Mouse (Mus musculus) embryonic facial prominence, embryonic 15.5 days (tissue): ENCODE measurements around the gene Gm17364. TPM values are rescaled to one million over a fixed set of nuclear protein-coding genes. Genes with fewer than 3 reads are reported as not detected.
A peak's percentile ranks its signal among the peaks of the same experiment; 100 is the strongest.

ENCODE experiments used
- ATAC-seq: fragments of 200-750 bp; cut with Nextera tagmentation; 2 replicates; pipeline ENCODE4 v1.8.0; 2017; ENCODE audit warnings: low read depth, moderate TSS enrichment; ENCODE audit not compliant: insufficient number of reproducible peaks, low FRiP score, low TSS enrichment
- H3K27ac ChIP-seq: fragments of 300-500 bp; sonication (generic); replicated peaks from 2 replicates; pipeline ENCODE4 v1.5.1; 2015; ENCODE audit warnings: mild to moderate bottlenecking, inconsistent platforms
- H3K27me3 ChIP-seq: fragments of 300-500 bp; sonication (generic); 2 replicates; pipeline ENCODE4 v1.6.1; 2015; ENCODE audit warnings: inconsistent platforms
- H3K36me3 ChIP-seq: fragments of 300-500 bp; sonication (generic); 2 replicates; pipeline ENCODE4 v1.6.1; 2015; ENCODE audit warnings: mild to moderate bottlenecking, inconsistent platforms
- H3K4me1 ChIP-seq: fragments of 300-500 bp; sonication (generic); 2 replicates; pipeline ENCODE4 v1.6.1; 2015; ENCODE audit warnings: inconsistent platforms
- H3K4me2 ChIP-seq: fragments of 300-500 bp; sonication (generic); replicated peaks from 2 replicates; pipeline ENCODE4 v1.6.1; 2015; ENCODE audit warnings: mild to moderate bottlenecking, inconsistent platforms
- H3K4me3 ChIP-seq: fragments of 300-500 bp; sonication (generic); replicated peaks from 2 replicates; pipeline ENCODE4 v1.5.1; 2015; ENCODE audit warnings: mild to moderate bottlenecking, inconsistent platforms
- H3K9ac ChIP-seq: fragments of 300-500 bp; sonication (generic); 2 replicates; pipeline ENCODE4 v1.6.1; 2015; ENCODE audit warnings: inconsistent platforms
- H3K9me3 ChIP-seq: fragments of 300-500 bp; sonication (generic); replicated peaks from 2 replicates; pipeline ENCODE4 v1.6.1; 2016; ENCODE audit warnings: inconsistent platforms
- WGBS: fragments of 180-500 bp; shearing (Covaris S2); methylation state at CpG from one replicate; pipeline ENCODE4 v1.1.7; 2015; 5-methylcytosine and 5-hydroxymethylcytosine counted together
- polyA plus RNA-seq: library from polyadenylated mRNA; unstranded; fragments of >200 nt; fragmentation: Nextera tagmentation; extraction: Ambion mirVana; gene quantifications from 2 replicates; pipeline ENCODE4 v1.2.1, GENCODE M21; 2015

Gm17364 gene
- polyA plus RNA-seq, result not detected in 2 replicates

DNA sequence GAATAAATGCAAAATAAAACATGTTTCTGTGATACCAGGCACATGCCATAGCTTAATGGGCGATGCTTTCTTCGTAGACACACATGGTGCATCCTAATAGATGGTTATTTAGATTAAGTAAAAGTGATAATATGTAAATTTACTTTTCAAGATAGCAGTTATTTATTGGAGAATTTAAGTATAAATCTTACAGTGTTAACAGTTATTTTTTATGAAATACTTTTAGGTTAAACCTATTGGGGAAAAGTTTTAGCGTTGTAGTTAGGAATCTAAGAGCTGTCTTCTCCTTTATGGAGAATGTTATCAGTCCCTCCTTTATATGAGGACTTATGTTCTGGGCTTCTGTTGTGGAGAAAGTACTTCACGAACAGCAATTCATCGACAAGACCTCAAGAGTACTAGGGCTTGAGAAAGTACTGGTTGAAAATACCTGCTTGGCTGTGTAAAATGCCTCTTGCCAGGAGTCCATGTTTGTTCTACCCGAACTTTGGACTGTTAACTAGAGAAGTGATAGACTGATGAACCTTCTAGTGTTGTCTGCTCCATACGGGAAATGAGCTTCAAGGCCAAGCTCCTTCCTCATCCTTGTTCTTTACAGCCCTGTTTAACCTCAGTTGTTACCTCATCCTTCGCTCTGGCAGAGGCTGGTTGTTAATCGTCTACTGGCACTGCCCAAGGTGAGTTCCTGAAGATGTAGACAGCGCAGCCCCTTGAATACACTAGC, at the start of gene Gm17364:
Gene Gm17364, minus strand, starts transcription at position 51 of the 724 bp plus-strand sequence.
- Histone ChIP-seq H3K9me3 (no peaks in the 10 kb centered on the region), H3K9ac (no peak within 1 kb of the TSS), H3K4me3 (no peak within 1 kb of the TSS), H3K4me2 (no peak within 1 kb of the TSS), H3K4me1 (no peaks in the 10 kb centered on the region), H3K27me3 (no peaks in the 10 kb centered on the region), H3K36me3 (no peaks in the 10 kb centered on the region), H3K27ac (no peak within 1 kb of the TSS)
- WGBS, result 94% methylated on average over 10 of the region's 10 CpGs
- ATAC-seq, result no peak

DNA sequence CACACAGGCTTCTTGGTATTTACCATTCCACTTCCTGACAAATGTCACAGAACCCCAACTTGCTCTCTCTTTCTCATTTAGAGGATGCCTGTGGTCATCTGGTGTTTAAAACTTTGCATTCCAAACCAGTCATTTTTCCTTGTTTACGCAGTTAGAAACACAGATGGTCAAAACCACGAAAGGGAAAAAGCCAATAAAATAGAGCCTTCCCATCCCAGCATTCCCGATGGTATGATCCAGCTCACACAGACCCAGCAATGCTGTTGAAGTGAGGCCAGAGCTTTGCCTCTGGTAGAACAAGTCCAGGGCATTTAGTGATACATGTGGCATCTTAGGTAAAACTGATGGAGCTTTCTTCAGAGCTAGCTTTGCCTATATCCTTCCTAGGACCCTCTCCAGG, 47.7 kb upstream of the Gm17364 start:
- Histone ChIP-seq H3K9ac (no peak overlapping the region), H3K4me2 (no peak overlapping the region), H3K4me1 (no peaks in the 10 kb centered on the region), H3K4me3 (no peak overlapping the region), H3K27me3 (no peaks in the 10 kb centered on the region), H3K36me3 (peaks cover 15% of the 10 kb centered on the region), H3K27ac (peak overlapping the region; percentile 48; the same call in 1 of the 2 replicates), H3K9me3 (no peaks in the 10 kb centered on the region)
- no peak for ATAC-seq
- 51% methylated on average over 3 of the region's 3 CpGs for WGBS

GRCm38 (mm10) chr13:41320749-41321148, 47.0 kb upstream of the Gm17364 start:
- WGBS, result 71% methylated on average over 5 of the region's 5 CpGs
- H3K9me3 ChIP-seq, result no peaks in the 10 kb centered on the region
- no peak overlapping the region for H3K9ac ChIP-seq
- H3K4me1 ChIP-seq, result no peaks in the 10 kb centered on the region
- H3K27ac ChIP-seq, result no peak overlapping the region; the same call in 1 of the 2 replicates
- H3K4me2 ChIP-seq, result no peak overlapping the region
- H3K27me3 ChIP-seq, result no peaks in the 10 kb centered on the region
- no peak for ATAC-seq
- peaks cover 22% of the 10 kb centered on the region for H3K36me3 ChIP-seq
- H3K4me3 ChIP-seq, result no peak overlapping the region

DNA sequence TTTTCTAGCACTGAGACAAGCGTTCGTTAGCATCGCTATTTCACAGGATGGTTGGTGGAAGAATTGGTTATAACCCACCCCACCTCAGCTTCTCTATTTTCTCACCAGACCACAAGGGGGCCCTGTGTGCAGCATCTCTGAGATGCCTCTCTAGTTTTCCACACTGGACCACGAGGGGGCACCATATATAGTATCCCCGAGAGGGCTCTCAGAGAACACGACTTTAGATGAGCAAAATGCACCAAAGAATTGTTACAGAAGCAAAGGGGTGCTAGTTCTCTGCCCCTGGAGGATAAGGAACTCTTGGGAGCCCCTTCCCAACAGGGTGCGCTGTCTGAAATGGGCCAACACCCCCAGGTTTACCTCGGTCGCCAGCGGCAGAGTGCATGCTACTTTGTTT, 28.9 kb upstream of the Gm17364 start:
- Histone ChIP-seq H3K4me1 (peaks cover 4% of the 10 kb centered on the region; the same call in 1 of the 2 replicates), H3K4me2 (no peak overlapping the region), H3K4me3 (no peak overlapping the region), H3K9me3 (no peaks in the 10 kb centered on the region), H3K27ac (no peak overlapping the region), H3K36me3 (no peaks in the 10 kb centered on the region), H3K27me3 (no peaks in the 10 kb centered on the region), H3K9ac (no peak overlapping the region)
- 54% methylated on average over 10 of the region's 10 CpGs for WGBS
- ATAC-seq, result no peak

GRCm38 (mm10) chr13:41300037-41300436, 26.3 kb upstream of the Gm17364 start:
- no peak for ATAC-seq
- H3K36me3 ChIP-seq, result no peaks in the 10 kb centered on the region
- H3K27me3 ChIP-seq, result no peaks in the 10 kb centered on the region
- 46% methylated on average over 4 of the region's 4 CpGs for WGBS
- H3K9me3 ChIP-seq, result no peaks in the 10 kb centered on the region
- H3K9ac ChIP-seq, result no peak overlapping the region
- H3K4me2 ChIP-seq, result no peak overlapping the region
- H3K4me3 ChIP-seq, result no peak overlapping the region
- no peak overlapping the region for H3K27ac ChIP-seq
- H3K4me1 ChIP-seq, result peaks cover 8% of the 10 kb centered on the region; the same call in 1 of the 2 replicates

DNA sequence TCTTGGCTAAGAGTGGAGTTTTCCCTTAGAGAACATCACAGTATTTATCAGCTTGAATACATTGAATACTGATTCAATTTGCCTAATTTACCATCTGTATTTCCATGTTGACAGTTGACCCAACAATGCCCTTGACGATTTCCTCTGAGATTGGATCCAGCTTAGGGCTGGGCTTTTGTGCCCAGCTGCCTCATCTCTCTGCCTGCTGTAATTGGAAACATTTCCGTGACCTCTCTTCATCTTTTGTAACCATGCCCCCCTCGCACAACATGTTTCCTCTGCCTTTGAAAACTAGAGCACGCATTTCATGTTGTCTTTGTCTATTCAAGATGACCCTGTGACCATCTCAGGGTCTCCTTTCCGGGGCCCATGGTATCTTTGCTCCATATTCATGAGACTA, 25.2 kb upstream of the Gm17364 start:
- no peak overlapping the region for H3K9ac ChIP-seq
- H3K4me1 ChIP-seq, result peaks cover 8% of the 10 kb centered on the region; the same call in 1 of the 2 replicates
- ATAC-seq, result no peak
- H3K36me3 ChIP-seq, result no peaks in the 10 kb centered on the region
- no peak overlapping the region for H3K4me2 ChIP-seq
- H3K9me3 ChIP-seq, result no peaks in the 10 kb centered on the region
- H3K27me3 ChIP-seq, result no peaks in the 10 kb centered on the region
- WGBS, result 20% methylated on average over 5 of the region's 5 CpGs
- no peak overlapping the region for H3K4me3 ChIP-seq
- H3K27ac ChIP-seq, result no peak overlapping the region

DNA sequence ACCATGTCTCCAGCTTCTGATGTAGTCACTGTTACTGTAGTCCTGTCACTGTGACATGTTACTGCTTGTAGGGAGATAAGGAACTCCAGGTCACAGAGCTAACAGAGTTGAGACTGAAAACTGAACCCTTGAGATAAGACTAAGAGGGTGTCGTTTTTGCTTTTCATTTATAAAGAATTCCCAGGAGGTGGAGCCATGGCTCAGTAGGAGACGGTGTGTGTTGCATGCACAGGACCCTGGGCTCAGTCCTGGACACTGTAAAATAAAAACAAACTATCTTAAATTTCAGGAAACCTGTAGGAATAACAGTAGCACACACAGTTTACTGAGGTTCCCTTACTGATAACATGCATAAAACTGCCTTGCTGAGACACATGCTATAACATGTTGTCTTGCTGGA, 24.8 kb upstream of the Gm17364 start:
- 14% methylated on average over 2 of the region's 2 CpGs for WGBS
- Histone ChIP-seq H3K4me1 (peaks cover 8% of the 10 kb centered on the region; the same call in 1 of the 2 replicates), H3K4me3 (no peak overlapping the region), H3K27ac (no peak overlapping the region), H3K9ac (no peak overlapping the region), H3K36me3 (no peaks in the 10 kb centered on the region), H3K4me2 (no peak overlapping the region), H3K27me3 (no peaks in the 10 kb centered on the region), H3K9me3 (no peaks in the 10 kb centered on the region)
- ATAC-seq, result no peak

- Histone ChIP-seq H3K4me3 (no peak overlapping the region), H3K27ac (no peak overlapping the region), H3K9ac (no peak overlapping the region), H3K4me2 (no peak overlapping the region), H3K27me3 (no peaks in the 10 kb centered on the region), H3K9me3 (no peaks in the 10 kb centered on the region), H3K4me1 (peaks cover 8% of the 10 kb centered on the region; the same call in 1 of the 2 replicates), H3K36me3 (no peaks in the 10 kb centered on the region)
- 29% methylated on average over 10 of the region's 10 CpGs for WGBS
- ATAC-seq, result no peak
These were observed 22.6 kb upstream of the Gm17364 start for GRCm38 (mm10) chr13:41296396-41296795.

DNA sequence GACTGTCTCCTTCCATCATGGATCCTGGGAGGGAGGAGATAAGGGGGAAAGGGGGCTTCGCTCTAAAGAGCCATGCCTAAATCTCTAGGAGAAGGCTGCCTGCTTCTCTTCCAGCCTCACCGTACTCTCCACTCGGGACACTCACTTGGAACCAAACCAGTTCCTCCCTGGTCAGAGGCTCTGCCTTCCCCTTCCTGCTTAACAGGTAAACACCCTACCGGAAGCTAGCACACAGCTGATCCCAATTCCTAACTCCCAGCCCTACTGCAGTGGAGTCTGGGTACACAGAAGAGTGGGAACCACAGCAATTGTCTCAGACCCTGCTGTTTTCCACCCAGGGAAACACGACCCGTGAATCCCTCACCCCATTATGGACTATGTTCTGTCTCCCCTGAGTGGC, 22.1 kb upstream of the Gm17364 start:
- H3K9me3 ChIP-seq, result no peaks in the 10 kb centered on the region
- no peaks in the 10 kb centered on the region for H3K27me3 ChIP-seq
- WGBS, result 49% methylated on average over 6 of the region's 6 CpGs
- peaks cover 8% of the 10 kb centered on the region; the same call in 1 of the 2 replicates for H3K4me1 ChIP-seq
- no peak overlapping the region for H3K4me3 ChIP-seq
- no peak overlapping the region for H3K9ac ChIP-seq
- H3K36me3 ChIP-seq, result no peaks in the 10 kb centered on the region
- no peak overlapping the region for H3K4me2 ChIP-seq
- no peak overlapping the region for H3K27ac ChIP-seq
- no peak for ATAC-seq

GRCm38 (mm10) chr13:41293595-41293994, 19.8 kb upstream of the Gm17364 start:
- WGBS, result 60% methylated on average over 5 of the region's 5 CpGs
- Histone ChIP-seq H3K9ac (no peak overlapping the region), H3K27ac (no peak overlapping the region), H3K4me1 (0 out of 2 replicates have a peak, but pooled peaks cover 4% of the 10 kb centered on the region), H3K9me3 (no peaks in the 10 kb centered on the region), H3K36me3 (no peaks in the 10 kb centered on the region), H3K4me2 (no peak overlapping the region), H3K4me3 (no peak overlapping the region), H3K27me3 (no peaks in the 10 kb centered on the region)
- no peak for ATAC-seq

GRCm38 (mm10) chr13:41291466-41291974, 17.7 kb upstream of the Gm17364 start:
- Histone ChIP-seq H3K36me3 (no peaks in the 10 kb centered on the region), H3K4me3 (no peak overlapping the region), H3K27me3 (no peaks in the 10 kb centered on the region), H3K4me2 (no peak overlapping the region), H3K9ac (no peak overlapping the region), H3K9me3 (no peaks in the 10 kb centered on the region), H3K4me1 (0 out of 2 replicates have a peak, but pooled peaks cover 2% of the 10 kb centered on the region), H3K27ac (no peak overlapping the region)
- no peak for ATAC-seq
- WGBS, result 80% methylated on average over 4 of the region's 4 CpGs

- Histone ChIP-seq H3K9ac (no peak overlapping the region), H3K27ac (no peak overlapping the region), H3K9me3 (no peaks in the 10 kb centered on the region), H3K4me2 (no peak overlapping the region), H3K27me3 (no peaks in the 10 kb centered on the region), H3K4me3 (no peak overlapping the region), H3K36me3 (no peaks in the 10 kb centered on the region), H3K4me1 (no peaks in the 10 kb centered on the region)
- no peak for ATAC-seq
- 60% methylated on average over 3 of the region's 3 CpGs for WGBS
These were observed 12.5 kb upstream of the Gm17364 start for GRCm38 (mm10) chr13:41286285-41286684.
